Mouse (Mus musculus) midbrain, embryonic 11.5 days (tissue): ENCODE measurements at regions not wholly inside any gene's neighbourhood (a gene's known extent, or its start where the extent isn't known, plus 50 kb on each side); places are given as distances from the start of the nearest gene placed in this dataset.

ENCODE experiments used
- ATAC-seq: fragments of 200-750 bp; cut with Nextera tagmentation; 2 replicates; pipeline ENCODE4 v1.8.0; 2017; ENCODE audit warnings: moderate TSS enrichment, moderate library complexity; ENCODE audit not compliant: low FRiP score
- DNase-seq: peaks from one replicate; pipeline ENCODE4 v3.0.0; 2015; ENCODE audit warnings: low spot score; ENCODE audit errors: missing footprints
- H3K27ac ChIP-seq: fragments of 300-500 bp; sonication (generic); 2 replicates; pipeline ENCODE4 v1.5.1; 2014; ENCODE audit warnings: low read depth, low read length
- H3K27me3 ChIP-seq: fragments of 300-500 bp; sonication (generic); 2 replicates; pipeline ENCODE4 v1.6.1; 2014; ENCODE audit warnings: mild to moderate bottlenecking, low read length, moderate library complexity, mixed read lengths; ENCODE audit not compliant: control insufficient read depth, insufficient read depth
- H3K36me3 ChIP-seq: fragments of 300-500 bp; sonication (generic); 2 replicates; pipeline ENCODE4 v1.6.1; 2014; ENCODE audit warnings: mild to moderate bottlenecking, low read length, moderate library complexity, mixed read lengths; ENCODE audit not compliant: control insufficient read depth, insufficient read depth
- H3K4me1 ChIP-seq: fragments of 300-500 bp; sonication (generic); 2 replicates; pipeline ENCODE4 v1.6.1; 2014; ENCODE audit warnings: low read length; ENCODE audit not compliant: control insufficient read depth, insufficient read depth
- H3K4me2 ChIP-seq: fragments of 300-500 bp; sonication (generic); 2 replicates; pipeline ENCODE4 v1.6.1; 2014; ENCODE audit warnings: mild to moderate bottlenecking, moderate library complexity
- H3K4me3 ChIP-seq: fragments of 300-500 bp; sonication (generic); 2 replicates; pipeline ENCODE4 v1.5.1; 2014; ENCODE audit warnings: low read depth, low read length
- H3K9ac ChIP-seq: fragments of 300-500 bp; sonication (generic); 2 replicates; pipeline ENCODE4 v1.6.1; 2014; ENCODE audit warnings: low read length
- H3K9me3 ChIP-seq: fragments of 300-500 bp; sonication (generic); 2 replicates; pipeline ENCODE4 v1.6.1; 2016; ENCODE audit warnings: low read length; ENCODE audit not compliant: control insufficient read depth
- WGBS: fragments of 180-500 bp; shearing (Covaris S2); extraction: QIAGEN DNeasy Blood & Tissue Kit; methylation state at CpG from one replicate; pipeline ENCODE4 v1.1.7; 2014; 5-methylcytosine and 5-hydroxymethylcytosine counted together

- DNase-seq, result peak; percentile 14
- Histone ChIP-seq H3K27me3 (no peaks in the 10 kb centered on the region), H3K27ac (no peak overlapping the region), H3K4me1 (no peaks in the 10 kb centered on the region), H3K9me3 (no peaks in the 10 kb centered on the region), H3K4me3 (no peak overlapping the region), H3K4me2 (no peak overlapping the region), H3K36me3 (no peaks in the 10 kb centered on the region), H3K9ac (no peak overlapping the region)
- WGBS, result 82% methylated on average over 11 of the region's 11 CpGs
- no peak for ATAC-seq
These were observed 63.1 kb upstream of the Mef2a start for GRCm38 (mm10) chr7:67435643-67436339.

- Histone ChIP-seq H3K4me2 (no peak overlapping the region), H3K27ac (no peak overlapping the region), H3K4me1 (no peaks in the 10 kb centered on the region), H3K9me3 (no peaks in the 10 kb centered on the region), H3K36me3 (no peaks in the 10 kb centered on the region), H3K27me3 (no peaks in the 10 kb centered on the region), H3K4me3 (no peak overlapping the region), H3K9ac (no peak overlapping the region)
- 83% methylated on average over 7 of the region's 7 CpGs for WGBS
- DNase-seq (peak; percentile 35), ATAC-seq (no peak)
These were observed 58.3 kb upstream of the Mef2a start for GRCm38 (mm10) chr7:67430987-67431386.

- no peak overlapping the region for H3K27ac ChIP-seq
- no peak overlapping the region for H3K4me3 ChIP-seq
- no peaks in the 10 kb centered on the region for H3K9me3 ChIP-seq
- DNase-seq (peak; percentile 74), ATAC-seq (no peak)
- WGBS, result 88% methylated on average over 4 of the region's 4 CpGs
- no peaks in the 10 kb centered on the region for H3K27me3 ChIP-seq
- no peaks in the 10 kb centered on the region for H3K4me1 ChIP-seq
- no peak overlapping the region for H3K9ac ChIP-seq
- no peak overlapping the region for H3K4me2 ChIP-seq
- H3K36me3 ChIP-seq, result no peaks in the 10 kb centered on the region
These were observed 57.4 kb upstream of the Mef2a start for GRCm38 (mm10) chr7:67430041-67430440.

- WGBS, result 92% methylated on average over 28 of the region's 28 CpGs
- H3K4me2 ChIP-seq, result no peak overlapping the region
- H3K4me1 ChIP-seq, result no peaks in the 10 kb centered on the region
- ATAC-seq, result no peak
- no peaks in the 10 kb centered on the region for H3K27me3 ChIP-seq
- no peaks in the 10 kb centered on the region for H3K36me3 ChIP-seq
- peak; percentile 59 for DNase-seq
- no peaks in the 10 kb centered on the region for H3K9me3 ChIP-seq
- H3K27ac ChIP-seq, result no peak overlapping the region
- no peak overlapping the region for H3K9ac ChIP-seq
- no peak overlapping the region for H3K4me3 ChIP-seq
These were observed 56.6 kb upstream of the Mef2a start for GRCm38 (mm10) chr7:67429008-67429873.

- H3K9me3 ChIP-seq, result no peaks in the 10 kb centered on the region
- H3K4me2 ChIP-seq, result no peak overlapping the region
- no peaks in the 10 kb centered on the region for H3K36me3 ChIP-seq
- WGBS, result 90% methylated on average over 3 of the region's 3 CpGs
- no peak overlapping the region for H3K27ac ChIP-seq
- no peaks in the 10 kb centered on the region for H3K4me1 ChIP-seq
- no peaks in the 10 kb centered on the region for H3K27me3 ChIP-seq
- H3K9ac ChIP-seq, result no peak overlapping the region
- DNase-seq (peak; percentile 76), ATAC-seq (no peak)
- no peak overlapping the region for H3K4me3 ChIP-seq
These were observed 55.7 kb upstream of the Mef2a start for GRCm38 (mm10) chr7:67428388-67428787.

GRCm38 (mm10) chr7:67426076-67426475 lies 53.4 kb upstream of the Mef2a start:
- H3K9me3 ChIP-seq, result no peaks in the 10 kb centered on the region
- H3K27ac ChIP-seq, result no peak overlapping the region
- no peak for ATAC-seq
- no peak overlapping the region for H3K9ac ChIP-seq
- H3K27me3 ChIP-seq, result no peaks in the 10 kb centered on the region
- H3K4me2 ChIP-seq, result no peak overlapping the region
- no peaks in the 10 kb centered on the region for H3K36me3 ChIP-seq
- no peaks in the 10 kb centered on the region for H3K4me1 ChIP-seq
- H3K4me3 ChIP-seq, result no peak overlapping the region
- DNase-seq, result peak; percentile 23

GRCm38 (mm10) chr7:67425581-67425980 lies 52.9 kb upstream of the Mef2a start:
- DNase-seq, result no peak
- H3K4me2 ChIP-seq, result no peak overlapping the region
- no peaks in the 10 kb centered on the region for H3K36me3 ChIP-seq
- no peaks in the 10 kb centered on the region for H3K9me3 ChIP-seq
- H3K9ac ChIP-seq, result no peak overlapping the region
- H3K4me3 ChIP-seq, result no peak overlapping the region
- WGBS, result 63% methylated on average over 1 of the region's 1 CpGs
- ATAC-seq, result no peak
- H3K27ac ChIP-seq, result no peak overlapping the region
- H3K27me3 ChIP-seq, result no peaks in the 10 kb centered on the region
- no peaks in the 10 kb centered on the region for H3K4me1 ChIP-seq

GRCm38 (mm10) chr7:67424810-67425485 lies 52.3 kb upstream of the Mef2a start:
- no peaks in the 10 kb centered on the region for H3K36me3 ChIP-seq
- H3K4me1 ChIP-seq, result no peaks in the 10 kb centered on the region
- H3K4me2 ChIP-seq, result no peak overlapping the region
- H3K4me3 ChIP-seq, result no peak overlapping the region
- ATAC-seq (no peak), DNase-seq (peak; percentile 44)
- no peak overlapping the region for H3K9ac ChIP-seq
- H3K9me3 ChIP-seq, result no peaks in the 10 kb centered on the region
- WGBS, result 87% methylated on average over 8 of the region's 8 CpGs
- no peak overlapping the region for H3K27ac ChIP-seq
- no peaks in the 10 kb centered on the region for H3K27me3 ChIP-seq
